8 mouse cellular contexts compared by ENCODE assay signal in the genomic region with DNA sequence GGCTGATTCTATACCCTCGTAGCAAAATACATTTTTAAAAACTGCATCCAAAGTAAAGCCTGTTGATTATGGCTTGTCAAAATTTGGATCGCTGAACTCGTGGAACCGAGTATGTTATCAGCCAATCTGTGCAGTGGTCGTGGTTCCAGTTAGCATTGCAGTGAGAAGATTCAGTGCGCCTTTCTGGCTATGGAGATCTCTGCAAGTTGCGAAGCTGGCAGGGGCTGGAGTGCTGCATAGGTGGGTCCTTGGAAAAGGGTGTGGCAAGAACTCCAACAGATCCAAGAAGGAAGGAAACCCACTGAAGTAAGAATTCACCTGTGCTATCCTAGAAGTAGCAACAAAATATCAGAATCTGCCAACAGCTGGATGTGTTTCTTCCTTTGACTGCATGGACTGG. TPM values are rescaled to one million over a fixed set of nuclear protein-coding genes. Genes with fewer than 3 reads are reported as not detected.
DNase-seq lines count a peak whose midpoint lies in the region; ATAC-seq and TF ChIP-seq lines count a peak whose summit lies in the region.

No protein-coding gene starts in this region.

- no peaks in the 10 kb centered on the region for H3K9me3 ChIP-seq in erythroblast, embryonic 14.5 days (ENCODE audit: control insufficient read depth, low read length)
- H3K9me3 ChIP-seq in G1E (replicated peaks): no peaks in the 10 kb centered on the region
- no peaks in the 10 kb centered on the region for H3K9me3 ChIP-seq in forebrain, embryonic 12.5 days
- H3K9me3 ChIP-seq in kidney, postnatal 0 days (replicated peaks; ENCODE audit: low read length): no peaks in the 10 kb centered on the region
- no peaks in the 10 kb centered on the region for H3K9me3 ChIP-seq in midbrain, embryonic 16.5 days (replicated peaks; ENCODE audit: control insufficient read depth, low read length, poor library complexity, severe bottlenecking)

- 7% methylated on average over 7 of the region's 7 CpGs for WGBS in forebrain, embryonic 12.5 days
- 3% methylated on average over 7 of the region's 7 CpGs for WGBS in kidney, postnatal 0 days
- 6% methylated on average over 7 of the region's 7 CpGs for WGBS in midbrain, embryonic 16.5 days

- TF ChIP-seq CTCF in G1E (IDR thresholded peaks at IDR 0.05; ENCODE audit: low read depth, low read length): no peak
- no peak for TF ChIP-seq CTCF in kidney, postnatal 0 days (IDR thresholded peaks at IDR 0.05; ENCODE audit: low read depth)

- peak overlapping the region; percentile 64 for H3K4me2 ChIP-seq in forebrain, embryonic 12.5 days
- peak overlapping the region; percentile 72 for H3K4me2 ChIP-seq in kidney, postnatal 0 days (ENCODE audit: low read length)
- peak overlapping the region; percentile 60 for H3K4me2 ChIP-seq in midbrain, embryonic 16.5 days (ENCODE audit: low read length)

- H3K36me3 ChIP-seq in erythroblast, embryonic 14.5 days (ENCODE audit: control insufficient read depth): peaks cover 14% of the 10 kb centered on the region
- H3K36me3 ChIP-seq in G1E (replicated peaks): peaks cover 23% of the 10 kb centered on the region
- peaks cover 12% of the 10 kb centered on the region for H3K36me3 ChIP-seq in forebrain, embryonic 12.5 days (replicated peaks)
- 0 out of 2 replicates have a peak, but pooled peaks cover 7% of the 10 kb centered on the region for H3K36me3 ChIP-seq in kidney, postnatal 0 days (ENCODE audit: insufficient read depth, low read length)
- H3K36me3 ChIP-seq in midbrain, embryonic 16.5 days (ENCODE audit: control insufficient read depth, insufficient read depth, low read length): peaks cover 6% of the 10 kb centered on the region

- H3K9ac ChIP-seq in forebrain, embryonic 12.5 days: peak overlapping the region; percentile 97
- H3K9ac ChIP-seq in kidney, postnatal 0 days (ENCODE audit: low read depth, low read length): peak overlapping the region; percentile 100
- H3K9ac ChIP-seq in midbrain, embryonic 16.5 days (ENCODE audit: low read depth, low read length): peak overlapping the region; percentile 99

- peaks cover 20% of the 10 kb centered on the region for H3K4me1 ChIP-seq in erythroblast, embryonic 14.5 days (ENCODE audit: control insufficient read depth)
- peaks cover 12% of the 10 kb centered on the region for H3K4me1 ChIP-seq in G1E (ENCODE audit: insufficient read depth, low read depth, low read length)
- peaks cover 6% of the 10 kb centered on the region for H3K4me1 ChIP-seq in forebrain, embryonic 12.5 days
- H3K4me1 ChIP-seq in kidney, postnatal 0 days (replicated peaks; ENCODE audit: insufficient read depth, low read length): no peaks in the 10 kb centered on the region
- peaks cover 16% of the 10 kb centered on the region for H3K4me1 ChIP-seq in midbrain, embryonic 16.5 days (ENCODE audit: control insufficient read depth, insufficient read depth, low read length)

- DNase-seq in G1E (ENCODE audit: low spot score): no peak
- DNase-seq in kidney, postnatal 0 days (ENCODE audit: low spot score): peak; percentile 36
- no peak for DNase-seq in urinary bladder, postnatal 14 days (ENCODE audit: low spot score)
- no peak for DNase-seq in urinary bladder, postnatal 36 days (ENCODE audit: low spot score in 2 of 2)

- peak overlapping the region; percentile 96; the same call in 1 of the 2 replicates for H3K27ac ChIP-seq in forebrain, embryonic 12.5 days
- H3K27ac ChIP-seq in kidney, postnatal 0 days: no peak overlapping the region
- H3K27ac ChIP-seq in midbrain, embryonic 16.5 days (ENCODE audit: low read length): peak overlapping the region; percentile 98

- peaks cover 24% of the 10 kb centered on the region for H3K27me3 ChIP-seq in erythroblast, embryonic 14.5 days (ENCODE audit: control insufficient read depth)
- H3K27me3 ChIP-seq in G1E (ENCODE audit: insufficient read depth, low read length): peaks cover 3% of the 10 kb centered on the region; the same call in 1 of the 2 replicates
- no peaks in the 10 kb centered on the region for H3K27me3 ChIP-seq in forebrain, embryonic 12.5 days
- H3K27me3 ChIP-seq in kidney, postnatal 0 days (ENCODE audit: insufficient read depth, low read length): no peaks in the 10 kb centered on the region
- no peaks in the 10 kb centered on the region; the same call in 1 of the 2 replicates for H3K27me3 ChIP-seq in midbrain, embryonic 16.5 days (ENCODE audit: control insufficient read depth, insufficient read depth, low read depth, low read length)

- ATAC-seq in erythroblast, adult 5-6 weeks (replicated peaks; ENCODE audit: low FRiP score, poor library complexity, severe bottlenecking): no peak
- no peak for ATAC-seq in G1E (ENCODE audit: extremely low read depth, insufficient number of reproducible peaks, low FRiP score, poor library complexity, severe bottlenecking)
- ATAC-seq in forebrain, embryonic 12.5 days (ENCODE audit: low FRiP score): 0 out of 2 replicates have a peak, but pooled peaks have one; percentile 5
- no peak for ATAC-seq in kidney, postnatal 0 days (replicated peaks; ENCODE audit: low FRiP score, low read depth)
- ATAC-seq in midbrain, embryonic 16.5 days: peak; percentile 4; the same call in 1 of the 2 replicates

- peak overlapping the region; percentile 84 for H3K4me3 ChIP-seq in erythroblast, embryonic 14.5 days (replicated peaks)
- H3K4me3 ChIP-seq in G1E (ENCODE audit: low read depth, low read length): peak overlapping the region; percentile 80
- H3K4me3 ChIP-seq in forebrain, embryonic 12.5 days (replicated peaks): peak overlapping the region; percentile 92
- H3K4me3 ChIP-seq in kidney, postnatal 0 days (replicated peaks; ENCODE audit: low read depth, low read length): peak overlapping the region; percentile 97
- H3K4me3 ChIP-seq in midbrain, embryonic 16.5 days (ENCODE audit: low read depth, low read length): peak overlapping the region; percentile 93

RNA-seq across cellular contexts. Expression of a gene that starts 1.4 kb away (rescaled TPM):
- 0.45 and 1.3 TPM in 2 replicates for polyA plus RNA-seq in erythroblast, embryonic 14.5 days (2012)
- total RNA-seq in erythroblast, adult 5-6 weeks (2015; ENCODE audit: low replicate concordance): 14.8 and 21.1 TPM in 2 replicates
- 11.8 and 43.7 TPM in 2 replicates for total RNA-seq in erythroblast, adult 5-6 weeks (2017; ENCODE audit: low replicate concordance)
- total RNA-seq in G1E (2014; fragmentation: Nextera tagmentation): 52.1 and 67.0 TPM in 2 replicates
- total RNA-seq in G1E (2017): 38.3 and 43.5 TPM in 2 replicates
- polyA plus RNA-seq in G1E (2012): 14.8 and 16.1 TPM in 2 replicates
- 48.1 and 49.8 TPM in 2 replicates for polyA plus RNA-seq in forebrain, embryonic 12.5 days (2016; fragmentation: Nextera tagmentation; extraction: Ambion mirVana)
- 25.0 and 26.5 TPM in 2 replicates for polyA plus RNA-seq in kidney, postnatal 0 days (2015; fragmentation: Nextera tagmentation; extraction: Ambion mirVana)
- 41.6 and 42.7 TPM in 2 replicates for polyA plus RNA-seq in midbrain, embryonic 16.5 days (2015; fragmentation: Nextera tagmentation; extraction: Ambion mirVana)

RNA-seq across cellular contexts. Expression of a gene that starts 39.0 kb away (rescaled TPM):
- polyA plus RNA-seq in erythroblast, embryonic 14.5 days (2012): 0.33 and 0.47 TPM in 2 replicates
- total RNA-seq in erythroblast, adult 5-6 weeks (2015; ENCODE audit: low replicate concordance): 11.7 and 14.8 TPM in 2 replicates
- total RNA-seq in erythroblast, adult 5-6 weeks (2017; ENCODE audit: low replicate concordance): 8.1 and 19.8 TPM in 2 replicates
- total RNA-seq in G1E (2014; fragmentation: Nextera tagmentation) (42.6 and 55.8 TPM in 2 replicates), G1E (2017) (27.7 and 29.4 TPM in 2 replicates)
- polyA plus RNA-seq in G1E (2012): 15.4 and 17.4 TPM in 2 replicates
- 21.9 and 23.0 TPM in 2 replicates for polyA plus RNA-seq in forebrain, embryonic 12.5 days (2016; fragmentation: Nextera tagmentation; extraction: Ambion mirVana)
- polyA plus RNA-seq in kidney, postnatal 0 days (2015; fragmentation: Nextera tagmentation; extraction: Ambion mirVana): 38.4 and 43.2 TPM in 2 replicates
- polyA plus RNA-seq in midbrain, embryonic 16.5 days (2015; fragmentation: Nextera tagmentation; extraction: Ambion mirVana): 31.2 and 37.7 TPM in 2 replicates

Comparison
In these comparisons a context has a peak if more than half of its experiments do, and no peak if none do; other contexts are left out.
1. ATAC-seq: peak in forebrain, embryonic 12.5 days (single experiment) and midbrain, embryonic 16.5 days (single experiment); none in erythroblast, adult 5-6 weeks (single experiment), G1E (single experiment) and kidney, postnatal 0 days (single experiment).
2. RNA of a gene that starts 39.0 kb away (polyA plus RNA-seq): 38.4 to 43.2 TPM in kidney, postnatal 0 days, 31.2 to 37.7 TPM in midbrain, embryonic 16.5 days, 21.9 to 23.0 TPM in forebrain, embryonic 12.5 days and 15.4 to 17.4 TPM in G1E; 0.33 to 0.47 TPM in erythroblast, embryonic 14.5 days; every median in the first group is over 10 times any median in the second.
3. Peak in every context shown above with its lines, with median percentiles within 50 percentile points of each other: H3K4me3 ChIP-seq, H3K4me2 ChIP-seq and H3K9ac ChIP-seq.